Mouse (Mus musculus) layer of hippocampus, adult 9-10 months (tissue): ENCODE measurements around the gene Gse1.

Experiments
- DNase-seq: peaks from one replicate; pipeline ENCODE4 v3.0.0; 2022; ENCODE audit warnings: low spot score

Gene Gse1

DNA sequence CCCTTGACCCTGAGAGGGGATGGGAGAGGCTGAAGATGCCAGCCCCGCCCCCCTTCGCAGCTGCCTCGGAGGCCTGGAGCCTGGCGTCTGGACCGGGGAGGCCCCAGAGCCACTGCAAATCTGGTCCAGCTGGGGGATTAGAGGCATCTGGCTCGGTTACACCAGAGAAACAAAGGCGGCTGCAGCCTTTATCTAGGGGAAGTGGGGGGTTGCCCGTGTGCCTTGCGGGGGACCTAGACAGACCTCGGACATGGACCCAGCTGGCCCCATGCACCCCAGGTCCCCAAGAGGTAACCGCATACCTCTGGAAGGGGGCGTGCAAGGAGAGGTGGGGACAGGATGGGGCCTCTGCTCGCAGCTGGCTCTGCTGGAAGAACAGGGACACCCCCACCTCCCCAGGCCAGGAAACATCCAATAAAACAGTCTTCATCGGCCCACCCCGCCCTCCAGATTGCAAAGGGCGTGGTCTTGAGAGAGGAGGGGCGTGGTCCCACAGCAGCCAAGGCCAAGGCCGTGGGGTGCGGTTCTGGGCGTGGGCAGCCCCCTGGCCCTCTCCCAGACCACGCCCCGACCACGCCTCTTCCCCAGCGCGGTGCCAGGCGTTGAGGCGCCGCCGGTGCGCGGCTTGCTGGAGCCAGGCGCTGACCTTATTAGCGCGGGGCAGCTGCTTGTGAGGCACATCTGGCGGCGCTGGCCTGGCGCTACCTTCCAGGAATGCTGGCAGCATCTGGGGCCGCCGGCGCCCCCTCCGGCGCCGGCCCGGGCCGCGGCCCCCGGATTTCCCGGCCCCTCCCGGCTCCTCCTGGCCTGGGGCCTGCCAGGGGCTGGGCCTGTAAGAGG, 48.0 kb downstream of the Gse1 start:
- no peak for DNase-seq

DNA sequence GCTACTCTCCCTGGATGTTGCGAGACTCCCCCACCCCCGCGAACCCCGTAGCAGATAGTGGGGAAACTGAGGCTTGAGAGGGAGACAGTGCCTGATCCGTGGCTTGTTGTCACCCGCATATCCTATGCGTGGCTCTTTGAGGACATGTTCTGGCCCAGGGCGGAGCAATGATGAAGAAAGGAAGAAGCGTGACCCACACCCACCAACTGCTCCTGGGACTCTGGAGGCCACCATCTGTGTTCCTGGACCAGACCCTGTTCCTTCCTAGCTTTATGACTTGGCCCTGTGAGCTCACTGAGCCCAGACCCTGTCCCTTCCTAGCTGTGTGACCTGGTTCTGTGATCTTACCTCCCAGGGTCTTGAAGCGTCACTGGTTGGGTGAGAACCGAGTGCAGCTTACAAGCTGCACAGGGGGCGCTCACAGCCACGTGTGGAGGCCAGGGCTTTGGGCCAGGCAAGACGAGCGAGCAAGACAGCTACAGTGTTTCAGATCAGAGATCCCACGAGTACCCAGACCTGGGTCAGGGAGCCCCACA, 48.7 kb downstream of the Gse1 start:
- DNase-seq: no peak

DNA sequence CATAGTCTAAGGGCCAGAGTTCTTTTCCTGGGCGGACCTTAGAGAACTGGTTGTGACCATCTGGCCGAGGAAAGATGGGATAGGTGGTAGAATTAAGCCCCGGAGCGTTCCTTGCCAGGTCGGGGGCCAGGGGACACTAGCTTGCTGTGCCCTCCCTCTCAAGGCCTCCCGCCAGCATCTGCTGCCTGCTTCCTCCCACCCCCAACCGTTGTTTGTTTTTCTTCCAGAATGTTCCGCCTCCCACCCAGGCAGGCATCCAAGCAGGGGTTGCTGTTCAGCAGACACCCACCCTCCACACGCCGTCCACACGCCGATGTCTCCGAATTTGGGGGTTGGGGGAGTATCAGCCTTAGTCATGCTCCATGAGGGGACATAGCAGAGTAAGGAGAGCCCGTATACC, 49.8 kb downstream of the Gse1 start:
- DNase-seq: no peak

DNA sequence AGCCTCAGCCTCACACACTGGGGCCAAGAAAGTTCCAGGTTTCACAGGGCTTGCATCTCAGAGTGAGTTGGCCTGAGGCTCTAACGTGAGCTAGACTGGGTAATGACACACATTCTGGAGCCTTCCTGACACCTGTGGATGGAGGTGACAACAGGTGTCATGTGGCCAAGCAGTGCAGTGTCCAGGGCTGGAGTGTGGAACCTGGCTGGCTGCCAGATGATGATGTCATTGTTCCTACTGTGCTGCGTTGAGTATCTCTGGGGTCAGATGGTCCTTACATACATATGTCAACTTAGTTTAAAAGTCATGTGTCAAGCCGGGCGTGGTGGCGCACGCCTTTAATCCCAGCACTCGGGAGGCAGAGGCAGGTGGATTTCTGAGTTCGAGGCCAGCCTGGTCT, 51.2 kb downstream of the Gse1 start:
- no peak for DNase-seq

DNA sequence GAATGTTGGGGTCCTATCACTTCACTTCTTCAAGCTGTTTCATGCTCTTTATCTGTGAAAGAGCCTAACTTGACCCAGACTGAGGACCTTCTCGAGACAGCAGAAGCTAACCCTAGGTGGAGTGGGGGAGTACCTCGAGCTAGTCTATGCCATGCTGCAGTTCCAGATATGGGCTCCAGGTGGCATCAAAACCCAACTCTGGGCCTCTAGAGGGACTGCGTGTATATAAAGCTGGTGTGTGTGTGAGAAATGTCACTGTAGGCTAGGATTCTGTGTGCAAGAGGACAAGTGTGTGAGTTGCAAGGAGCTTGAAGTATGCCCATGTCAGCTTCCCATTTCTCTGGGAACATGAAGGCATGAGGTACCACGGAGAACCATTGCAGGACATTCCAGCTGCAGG, 53.2 kb downstream of the Gse1 start:
- DNase-seq: peak; percentile 76

DNA sequence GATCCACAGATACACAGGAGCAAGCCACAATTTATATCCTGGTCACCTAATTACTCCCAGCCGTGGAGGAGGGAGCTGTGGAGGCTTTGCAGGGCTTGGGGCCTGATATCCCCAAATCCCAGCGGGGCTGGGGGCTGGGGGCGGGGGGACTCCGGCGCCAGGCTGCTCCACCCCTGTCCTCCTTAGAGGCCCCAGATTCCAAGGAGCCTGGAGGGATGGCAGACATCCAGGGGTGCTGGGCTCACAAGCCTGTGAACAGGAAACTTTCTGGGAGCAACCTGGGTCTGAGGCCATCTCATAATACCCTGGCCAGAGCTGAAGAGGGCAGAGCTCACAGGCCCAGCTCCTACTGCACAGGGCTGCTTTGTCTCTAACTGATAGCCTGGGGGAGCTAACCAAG, 54.2 kb downstream of the Gse1 start:
- DNase-seq: no peak

DNA sequence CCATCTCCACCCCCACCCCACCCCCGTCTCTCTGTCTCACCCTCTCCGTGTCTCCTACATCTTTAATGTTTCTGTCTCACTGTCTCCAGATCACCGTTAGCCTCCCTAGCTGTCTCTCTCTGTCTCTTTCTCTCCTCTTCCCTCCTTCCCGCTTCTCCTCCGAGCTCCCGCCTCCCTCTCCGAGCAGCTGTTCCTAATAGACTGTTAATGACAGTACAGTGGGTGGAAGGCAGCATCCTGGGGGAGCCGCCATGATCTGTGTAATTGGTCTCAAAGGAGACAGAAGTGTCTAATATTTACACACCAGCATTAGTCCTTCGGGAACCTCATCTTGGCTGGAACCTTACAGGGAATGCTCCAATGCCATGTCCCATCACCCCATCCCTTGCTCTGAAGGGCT, 56.0 kb downstream of the Gse1 start:
- DNase-seq: no peak

DNA sequence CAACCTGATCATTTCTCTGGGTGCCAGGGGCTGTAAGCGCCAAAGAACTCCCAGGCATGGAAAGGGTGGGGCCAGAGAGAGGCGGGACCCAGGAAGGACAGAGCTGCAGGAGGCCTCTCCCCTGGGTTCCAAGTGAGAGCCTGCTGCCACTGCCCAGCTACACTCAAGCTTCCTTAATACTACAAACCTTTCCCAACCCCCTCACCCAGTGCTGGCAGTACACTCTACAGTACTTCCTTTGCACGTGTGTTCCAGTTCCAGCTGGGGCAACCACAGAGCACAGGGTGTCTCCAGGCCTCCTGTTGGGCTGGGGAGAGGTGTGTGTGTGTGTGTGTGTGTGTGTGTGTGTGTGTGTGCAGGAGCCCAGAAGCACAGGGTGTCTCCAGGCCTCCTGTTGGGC, 56.8 kb downstream of the Gse1 start:
- no peak for DNase-seq

DNA sequence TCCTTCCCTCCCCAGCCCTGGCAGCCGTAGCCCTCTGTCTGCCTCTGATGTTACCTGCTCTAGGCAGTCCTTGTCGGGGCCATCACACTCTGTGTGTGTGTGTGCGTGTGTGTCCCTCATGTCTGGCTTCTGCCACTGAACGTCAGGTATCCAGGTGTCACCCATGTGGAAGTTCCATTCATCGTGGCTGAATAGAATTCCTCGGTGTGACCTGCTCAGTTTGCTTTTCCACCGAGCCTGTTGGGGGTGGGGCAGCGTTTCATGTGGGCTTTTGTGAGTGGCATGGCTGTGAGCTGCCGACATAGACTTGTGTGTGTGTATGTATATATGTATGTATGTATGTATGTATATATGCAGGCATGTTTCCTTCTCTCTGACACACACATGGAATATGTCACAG, 57.6 kb downstream of the Gse1 start:
- no peak for DNase-seq

DNA sequence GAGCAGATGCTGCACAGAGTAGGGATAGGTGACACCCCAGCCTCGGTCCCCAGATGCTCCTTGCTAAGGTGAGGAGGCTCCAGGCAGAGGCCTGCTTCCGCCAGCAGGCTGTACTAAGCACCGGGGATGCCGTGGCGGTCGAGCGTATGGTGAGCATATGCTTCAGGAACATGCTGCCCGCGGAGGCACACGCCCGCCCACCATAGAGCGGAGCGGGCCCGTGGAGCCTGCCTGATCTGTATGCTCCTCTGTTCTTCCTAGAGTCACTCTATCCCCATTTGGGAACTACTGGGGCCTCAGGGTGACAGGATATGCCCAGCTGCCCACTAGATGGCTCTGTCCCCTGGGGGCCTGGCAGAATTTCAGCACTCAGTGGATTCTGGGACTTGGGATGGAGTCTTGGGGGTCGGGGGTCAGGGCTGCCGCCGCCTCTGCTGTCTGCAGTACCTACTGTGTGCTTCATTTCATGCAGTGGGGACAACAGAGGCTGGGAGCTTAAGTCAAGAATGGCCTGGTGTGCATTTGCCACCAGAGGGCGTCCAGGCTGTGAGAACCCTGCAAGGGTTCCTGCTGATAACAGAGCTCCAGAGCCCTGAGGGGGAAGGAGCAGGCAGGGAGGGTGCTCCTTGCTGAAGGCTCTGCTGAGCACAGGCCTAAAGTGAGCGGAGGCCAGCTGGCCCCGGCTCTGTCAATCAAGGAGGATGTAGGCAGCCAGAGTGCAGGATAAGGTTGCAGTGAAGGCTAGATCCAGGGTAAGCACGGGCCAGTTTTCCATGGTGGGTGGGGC, 60.1 kb downstream of the Gse1 start:
- DNase-seq: no peak

DNA sequence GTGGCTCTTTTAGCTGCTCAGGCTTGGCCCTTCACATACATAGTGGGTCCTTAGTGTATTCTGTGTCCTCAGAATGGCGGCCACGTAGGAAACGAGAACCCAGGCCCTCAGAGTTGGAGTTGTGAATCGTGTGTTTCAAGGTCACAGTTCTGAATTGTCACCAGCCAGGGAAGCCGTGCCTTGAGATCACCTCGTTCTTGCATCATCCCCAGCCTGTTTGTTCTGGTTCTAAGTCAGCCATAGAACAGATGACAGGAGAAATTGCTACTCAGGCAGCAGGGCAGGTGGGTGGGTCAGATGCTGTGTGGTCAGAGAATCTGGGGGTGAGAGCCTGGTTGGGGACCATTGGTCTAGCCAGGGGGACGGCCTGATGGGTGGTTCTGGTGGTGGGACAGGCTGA, 60.9 kb downstream of the Gse1 start:
- DNase-seq: no peak

DNA sequence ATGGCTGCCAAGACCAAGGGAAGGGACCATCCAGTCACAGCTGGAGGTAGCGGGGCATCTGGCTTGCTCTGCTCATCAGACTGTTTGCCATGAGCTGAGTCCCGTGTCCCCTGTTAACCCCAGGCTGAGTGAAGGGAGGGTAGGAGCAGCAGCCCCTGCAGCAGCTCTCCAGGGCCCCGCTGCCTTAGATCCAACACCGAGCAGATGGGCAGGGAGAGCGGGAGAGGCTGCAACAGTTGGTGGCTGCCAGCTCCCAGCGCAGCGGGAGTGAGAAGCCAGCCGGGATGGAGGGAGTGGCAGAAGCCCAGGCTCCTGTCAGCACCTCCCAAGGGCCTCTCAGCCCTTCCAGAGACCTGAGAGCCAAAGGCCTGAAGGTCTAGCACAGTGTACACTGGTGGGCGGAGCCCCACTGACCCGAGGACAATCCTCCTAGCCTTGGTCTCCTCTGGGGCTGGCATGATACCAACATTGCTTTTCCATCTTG, 61.5 kb downstream of the Gse1 start:
- no peak for DNase-seq

DNA sequence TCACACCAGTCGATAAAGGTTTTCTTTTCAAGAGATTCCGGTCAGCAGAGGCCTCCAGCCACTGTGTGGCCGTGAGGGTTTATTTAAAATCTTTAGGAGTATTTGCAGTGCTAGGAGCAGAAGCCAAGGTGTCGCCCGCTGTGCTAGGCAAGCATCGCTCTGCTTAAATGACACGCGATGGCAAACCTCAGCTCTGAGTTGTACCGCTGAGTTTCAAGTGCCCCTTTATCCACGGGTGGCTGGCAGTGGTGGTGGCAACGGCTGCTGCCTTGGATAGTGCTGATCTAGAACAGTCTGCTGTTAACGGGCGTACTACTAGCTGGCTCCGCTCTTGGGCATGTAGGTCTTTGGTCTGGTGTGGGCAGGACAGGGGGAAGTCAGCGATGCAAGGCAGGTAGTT, 62.4 kb downstream of the Gse1 start:
- DNase-seq: no peak

DNA sequence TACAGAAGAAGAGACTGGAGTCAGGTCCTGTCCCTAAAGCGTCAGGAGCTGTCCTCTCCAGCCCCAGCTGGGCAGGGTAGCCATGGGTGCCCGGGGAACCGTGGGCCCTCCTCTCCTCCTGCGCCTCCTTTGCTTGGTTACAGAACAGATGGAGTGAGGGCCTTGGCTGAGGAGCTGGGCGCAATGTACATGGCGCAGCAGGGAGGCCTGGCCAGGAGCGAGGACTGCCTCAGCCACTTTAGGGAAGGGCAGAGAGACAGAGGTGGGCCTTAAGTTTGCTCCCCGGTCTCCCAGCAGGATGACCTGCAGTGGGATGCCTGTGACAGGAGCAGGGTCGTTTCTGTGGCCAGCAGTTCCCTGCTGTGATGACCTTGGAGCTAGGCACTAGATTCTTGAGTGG, 63.4 kb downstream of the Gse1 start:
- no peak for DNase-seq

DNA sequence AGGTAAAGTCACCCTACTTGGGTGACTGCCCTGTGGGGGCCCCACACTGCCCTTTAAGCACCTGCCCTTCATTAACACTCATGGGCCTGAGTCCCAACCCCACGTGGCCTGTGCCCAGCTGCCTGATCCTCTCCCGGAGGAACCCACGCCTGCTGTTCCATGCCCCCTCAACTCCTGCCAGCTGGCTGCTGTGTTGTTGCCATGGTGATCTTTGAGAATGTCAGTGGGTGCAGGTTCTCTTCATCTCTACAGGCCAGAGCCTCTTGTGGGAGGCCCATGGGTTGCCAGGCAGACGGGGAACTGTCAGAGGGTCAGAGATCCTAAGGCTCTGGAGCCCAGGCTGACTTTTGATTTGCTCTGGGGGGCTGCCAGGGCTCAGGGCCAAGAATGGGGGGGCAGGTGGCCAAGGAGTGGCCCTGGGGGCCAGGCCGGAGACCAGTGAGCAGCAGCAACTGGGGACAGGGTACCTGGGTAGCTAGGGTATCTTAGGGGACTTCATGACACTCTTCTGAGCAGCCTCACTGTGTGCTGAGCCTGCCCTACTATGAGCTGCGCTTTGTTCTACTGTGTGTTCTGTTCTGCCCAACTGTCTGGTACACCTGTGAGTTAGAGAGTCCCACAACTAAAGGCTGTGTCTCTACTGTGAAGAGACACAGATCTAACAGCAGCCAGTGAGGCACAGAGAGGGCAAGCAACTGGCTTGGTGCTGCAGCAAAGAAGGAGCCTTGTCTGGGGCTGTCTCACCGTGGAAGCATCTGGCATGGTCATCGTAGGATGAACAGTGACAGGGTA, 64.3 kb downstream of the Gse1 start:
- no peak for DNase-seq

DNA sequence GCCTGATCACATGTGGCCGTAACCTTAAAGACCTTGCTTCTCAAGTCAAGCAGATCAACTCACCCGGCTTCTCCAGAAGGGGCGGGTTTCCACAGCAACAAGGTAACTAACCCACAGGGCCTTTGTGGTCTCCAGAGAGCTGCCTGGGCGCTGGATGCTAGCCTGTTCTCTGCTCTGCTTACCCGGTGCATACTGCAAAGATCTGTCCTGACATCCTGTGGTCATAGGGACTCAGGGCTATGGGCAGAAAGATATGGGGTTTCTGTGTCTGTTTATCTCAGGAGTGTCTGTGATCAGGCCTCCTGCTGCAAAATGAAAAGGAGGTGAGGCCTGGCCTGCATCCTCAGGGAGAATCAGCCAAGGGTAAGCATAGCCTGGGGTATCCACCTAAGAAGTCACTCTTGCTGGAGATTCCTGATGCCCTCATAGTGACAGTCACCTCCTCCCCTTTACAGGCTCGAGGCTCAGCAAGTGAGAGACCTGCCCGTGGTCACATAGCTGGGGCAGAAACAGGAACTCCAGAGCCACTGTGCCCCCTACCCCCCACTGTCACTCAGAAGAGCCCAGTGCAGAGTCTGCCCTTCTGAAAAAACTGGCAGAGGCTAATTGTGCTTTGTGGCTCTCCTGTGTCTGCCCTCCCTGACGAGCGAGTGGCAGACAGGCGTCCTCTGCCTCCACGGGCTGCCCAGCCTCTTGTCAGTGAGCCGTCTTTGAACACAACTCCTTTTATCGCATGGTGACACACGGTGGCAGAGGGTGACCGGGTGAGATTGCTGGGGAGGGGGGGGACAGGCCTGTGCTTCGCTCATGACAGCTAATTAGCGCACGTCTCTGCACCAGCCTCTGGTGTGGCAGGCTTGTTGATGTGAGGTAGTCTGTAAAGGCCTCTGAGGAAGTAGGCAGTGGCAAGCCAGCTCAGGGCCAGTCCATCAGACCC, 65.4 kb downstream of the Gse1 start:
- no peak for DNase-seq

DNA sequence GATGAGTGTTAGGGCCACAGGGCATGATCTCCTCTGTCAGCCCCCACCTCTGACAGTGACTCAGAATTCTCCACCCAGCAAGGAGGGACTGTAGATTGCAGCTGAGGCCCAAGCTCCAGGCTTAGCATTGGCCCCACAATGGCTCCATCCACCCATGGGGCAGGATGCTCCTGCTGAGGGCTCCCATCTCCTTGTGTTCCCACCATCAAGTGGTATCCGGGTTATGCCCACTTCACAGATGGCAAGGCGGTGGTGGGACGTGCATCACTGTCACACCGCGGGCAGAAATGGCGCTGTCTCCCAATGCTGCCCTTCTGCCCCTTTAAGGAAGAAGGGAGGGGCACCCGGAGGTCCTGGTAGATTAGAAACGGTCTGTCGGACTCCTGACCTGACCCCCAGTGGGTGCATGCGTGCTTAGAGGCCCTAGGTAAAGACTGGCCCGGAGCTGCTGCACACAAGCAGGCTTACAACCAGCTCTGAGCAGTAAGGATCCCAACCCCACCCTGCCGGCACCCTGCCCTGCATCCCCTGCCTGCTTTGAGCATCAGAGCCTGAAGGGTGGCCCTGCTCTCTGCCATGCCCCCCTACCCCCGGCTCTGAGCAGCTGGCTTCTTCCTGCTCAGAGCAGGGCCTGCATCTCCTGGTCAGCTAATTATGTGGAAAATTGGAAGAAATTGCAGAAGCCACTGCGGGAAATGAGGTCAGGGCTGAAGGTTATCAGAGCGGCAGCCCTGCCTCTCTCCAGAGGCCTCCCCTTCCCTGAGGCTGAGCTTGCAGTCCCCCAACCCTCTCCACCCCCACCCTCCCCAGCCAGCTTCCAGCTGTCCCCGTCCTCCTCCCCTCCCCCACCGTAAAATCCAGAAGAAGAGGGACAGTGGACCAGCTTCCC, 67.0 kb downstream of the Gse1 start:
- DNase-seq: no peak

DNA sequence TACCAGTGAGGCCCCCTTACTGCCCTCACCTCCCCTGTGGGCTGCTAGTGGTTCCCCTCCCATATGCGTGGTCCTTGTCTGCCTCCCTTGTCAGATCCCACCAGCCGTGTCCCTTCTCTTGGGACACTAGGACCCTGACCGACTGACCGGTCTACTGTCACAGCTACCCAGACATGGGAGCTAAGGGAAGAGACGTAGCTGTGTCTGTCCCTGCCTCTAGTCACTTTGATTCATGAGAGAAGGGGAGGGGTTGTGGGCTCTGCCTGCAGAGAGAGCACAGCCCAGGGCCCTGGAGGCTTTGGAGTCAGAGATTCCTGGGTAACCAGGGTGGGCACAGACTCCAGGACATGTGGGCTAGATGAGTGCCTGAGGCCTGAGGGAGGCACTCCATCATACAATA, 68.7 kb downstream of the Gse1 start:
- DNase-seq: no peak

DNA sequence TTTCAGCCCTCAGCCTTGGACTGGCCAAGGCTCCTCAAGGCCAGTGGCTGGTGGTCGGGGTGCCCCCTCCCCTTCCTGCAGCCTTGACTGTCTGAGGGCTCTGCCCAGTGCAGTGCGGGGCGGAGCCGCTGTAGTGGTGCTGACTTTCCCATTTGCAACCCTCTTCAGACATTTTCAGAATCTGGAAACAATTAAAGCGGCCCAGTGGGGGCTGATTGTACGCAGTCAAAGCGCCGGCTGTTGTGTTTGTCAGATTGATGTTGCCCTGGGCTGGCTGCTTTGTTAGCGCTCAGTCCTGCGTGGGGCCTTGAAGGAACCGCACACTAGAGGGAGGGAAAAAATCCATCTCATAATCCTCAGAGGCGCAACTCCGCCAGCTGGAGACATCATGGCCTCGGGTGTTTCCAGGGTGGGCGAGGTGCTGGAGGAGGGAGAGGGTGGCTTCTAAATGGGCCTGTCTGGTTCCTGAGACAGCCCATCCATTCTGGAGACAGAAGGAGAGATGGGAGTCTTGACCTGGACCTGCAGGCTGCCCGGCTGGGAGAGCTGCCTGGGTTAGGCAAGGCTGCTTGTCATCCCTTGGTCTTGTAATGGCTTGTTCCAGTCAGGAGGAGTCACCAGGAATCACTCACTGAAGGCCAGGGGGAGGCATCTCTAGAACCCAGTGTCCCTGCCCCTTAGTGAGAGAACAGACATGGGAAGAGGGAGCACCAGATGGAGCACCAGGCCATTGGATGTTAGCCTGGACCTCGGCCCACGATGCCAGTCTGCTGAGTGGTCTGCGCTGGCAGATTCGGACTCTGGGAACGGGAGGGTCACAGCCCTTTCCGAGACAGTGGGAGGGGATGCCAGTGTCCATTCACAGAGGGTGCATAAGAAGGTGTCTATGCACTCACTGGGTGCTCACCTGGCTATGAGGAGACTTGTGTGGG, 70.6 kb downstream of the Gse1 start:
- DNase-seq: no peak
